26 mouse cellular contexts compared by ENCODE assay signal in the genomic region with DNA sequence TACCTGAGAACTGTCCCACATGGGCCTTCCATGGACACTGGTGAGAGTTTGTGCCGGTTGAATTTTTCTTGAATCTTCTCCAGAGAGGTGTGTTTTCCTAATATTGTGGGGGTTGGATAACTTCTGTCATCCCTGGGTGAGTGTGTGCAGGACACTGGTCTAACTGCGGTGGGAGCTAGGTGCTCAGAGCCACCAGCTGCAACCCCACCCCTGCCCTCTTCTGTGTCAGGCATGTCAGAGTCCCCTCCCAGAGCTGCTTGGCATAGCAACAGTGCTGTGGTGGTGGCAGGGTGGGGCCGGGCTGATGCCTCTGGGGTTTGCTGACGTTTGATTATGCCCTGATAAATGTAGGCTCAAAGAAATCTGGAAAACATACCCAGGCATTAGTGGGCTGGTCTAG.
"Had no signal": no experiment of that assay in that cellular context is flagged by ENCODE, and none has a peak within 500 bp of the region (broad histone marks: within the 10 kb centered on the region; RNA-seq: fewer than 3 reads in every experiment).

No protein-coding gene starts in this region.

- H3K27ac ChIP-seq: embryonic facial prominence, embryonic 10.5 days; embryonic facial prominence, embryonic 12.5 days; embryonic facial prominence, embryonic 13.5 days; embryonic facial prominence, embryonic 15.5 days; forebrain, embryonic 10.5 days; forebrain, embryonic 12.5 days; forebrain, embryonic 13.5 days; forebrain, embryonic 15.5 days; gastrocnemius, adult 2 months had no signal

- H3K4me3 ChIP-seq: embryonic facial prominence, embryonic 10.5 days; embryonic facial prominence, embryonic 12.5 days; embryonic facial prominence, embryonic 13.5 days; embryonic facial prominence, embryonic 15.5 days; erythroblast, embryonic 14.5 days; forebrain, embryonic 10.5 days; forebrain, embryonic 12.5 days; forebrain, embryonic 13.5 days; forebrain, embryonic 15.5 days; gastrocnemius, adult 2 months had no signal

- H3K27me3 ChIP-seq: embryonic facial prominence, embryonic 12.5 days; embryonic facial prominence, embryonic 13.5 days; embryonic facial prominence, embryonic 15.5 days; forebrain, embryonic 13.5 days; forebrain, embryonic 15.5 days had no signal

- H3K9ac ChIP-seq: embryonic facial prominence, embryonic 12.5 days; embryonic facial prominence, embryonic 13.5 days; embryonic facial prominence, embryonic 15.5 days; forebrain, embryonic 12.5 days; forebrain, embryonic 13.5 days; forebrain, embryonic 15.5 days; forebrain, postnatal 0 days had no signal

- DNase-seq: cerebellum, adult 2 months; cerebellum, adult 8-10 months; cerebellum, adult 9-10 months; cerebellum, adult 9-11 months; cerebellum, postnatal 14 days; cerebellum, postnatal 36 days; embryo, embryonic 11 days; forebrain, postnatal 0 days; gastrocnemius, adult 2 months; gastrocnemius, postnatal 10 days; gastrocnemius, postnatal 14 days; gastrocnemius, postnatal 25 days; gastrocnemius, postnatal 36 days; heart, adult 18-20 months had no signal

- ATAC-seq: forebrain, embryonic 13.5 days; forebrain, embryonic 14.5 days; forebrain, embryonic 15.5 days; forebrain, embryonic 16.5 days; forebrain, postnatal 0 days had no signal

- H3K36me3 ChIP-seq: embryonic facial prominence, embryonic 10.5 days; embryonic facial prominence, embryonic 12.5 days; embryonic facial prominence, embryonic 13.5 days; embryonic facial prominence, embryonic 15.5 days; forebrain, embryonic 10.5 days; forebrain, embryonic 12.5 days; forebrain, embryonic 15.5 days had no signal

- H3K4me2 ChIP-seq: embryonic facial prominence, embryonic 12.5 days; embryonic facial prominence, embryonic 13.5 days; embryonic facial prominence, embryonic 15.5 days; forebrain, embryonic 12.5 days; forebrain, embryonic 13.5 days; forebrain, embryonic 15.5 days; heart, embryonic 11.5 days had no signal

- H3K9me3 ChIP-seq: embryonic facial prominence, embryonic 10.5 days; embryonic facial prominence, embryonic 12.5 days; embryonic facial prominence, embryonic 13.5 days; embryonic facial prominence, embryonic 15.5 days; forebrain, embryonic 10.5 days; forebrain, embryonic 12.5 days; forebrain, embryonic 13.5 days; forebrain, embryonic 15.5 days had no signal
